Mouse (Mus musculus) urinary bladder, postnatal 14 days (tissue): ENCODE results near the gene Sdhb.
A peak's percentile ranks its signal among the peaks of the same experiment; 100 is the strongest.

Experiments used
- DNase-seq: peaks from one replicate; pipeline ENCODE4 v3.0.0; 2021; ENCODE audit warnings: low spot score

The Sdhb gene

GRCm38 (mm10) chr4:140960781-140961466 lies at the start of gene Sdhb:
Sdhb (plus strand) TSS chr4:140961203.
- DNase-seq: peak; percentile 97

- no peak for DNase-seq
Observed at GRCm38 (mm10) chr4:140911416-140911815, 49.6 kb upstream of the Sdhb start.

- DNase-seq: no peak
Observed at GRCm38 (mm10) chr4:140912271-140912833, 48.7 kb upstream of the Sdhb start.

- DNase-seq: no peak
Observed at GRCm38 (mm10) chr4:140913565-140913964, 47.4 kb upstream of the Sdhb start.

GRCm38 (mm10) chr4:140914731-140915131 lies 46.3 kb upstream of the Sdhb start:
- no peak for DNase-seq

GRCm38 (mm10) chr4:140915235-140915634 lies 45.8 kb upstream of the Sdhb start:
- no peak for DNase-seq

GRCm38 (mm10) chr4:140916296-140916695 lies 44.7 kb upstream of the Sdhb start:
- DNase-seq: no peak

GRCm38 (mm10) chr4:140917451-140917850 lies 43.6 kb upstream of the Sdhb start:
- no peak for DNase-seq

- no peak for DNase-seq
Observed at GRCm38 (mm10) chr4:140919974-140920836, 40.8 kb upstream of the Sdhb start.

GRCm38 (mm10) chr4:140922508-140922907 lies 38.5 kb upstream of the Sdhb start:
- no peak for DNase-seq

- DNase-seq: no peak
Observed at GRCm38 (mm10) chr4:140925648-140926047, 35.4 kb upstream of the Sdhb start.

GRCm38 (mm10) chr4:140928349-140928748 lies 32.7 kb upstream of the Sdhb start:
- no peak for DNase-seq

- no peak for DNase-seq
Observed at GRCm38 (mm10) chr4:140929745-140930144, 31.3 kb upstream of the Sdhb start.

GRCm38 (mm10) chr4:140930900-140931470 lies 30.0 kb upstream of the Sdhb start:
- no peak for DNase-seq

GRCm38 (mm10) chr4:140935643-140936042 lies 25.4 kb upstream of the Sdhb start:
- no peak for DNase-seq

- DNase-seq: no peak
Observed at GRCm38 (mm10) chr4:140944356-140944755, 16.6 kb upstream of the Sdhb start.

GRCm38 (mm10) chr4:140944961-140945442 lies 16.0 kb upstream of the Sdhb start:
- no peak for DNase-seq

GRCm38 (mm10) chr4:140945571-140945970 lies 15.4 kb upstream of the Sdhb start:
- DNase-seq: no peak

GRCm38 (mm10) chr4:140946048-140946447 lies 15.0 kb upstream of the Sdhb start:
- DNase-seq: peak; percentile 38

- no peak for DNase-seq
Observed at GRCm38 (mm10) chr4:140946580-140947205, 14.3 kb upstream of the Sdhb start.

- no peak for DNase-seq
Observed at GRCm38 (mm10) chr4:140947487-140948440, 13.2 kb upstream of the Sdhb start.
